Mouse (Mus musculus): ENCODE results near the gene Chp2.
"Not testable (repeated sequence)": the region's sequence is repeated elsewhere in the genome, so short reads cannot be mapped to it uniquely, and the experiment has no call there.

Gene Chp2

DNA sequence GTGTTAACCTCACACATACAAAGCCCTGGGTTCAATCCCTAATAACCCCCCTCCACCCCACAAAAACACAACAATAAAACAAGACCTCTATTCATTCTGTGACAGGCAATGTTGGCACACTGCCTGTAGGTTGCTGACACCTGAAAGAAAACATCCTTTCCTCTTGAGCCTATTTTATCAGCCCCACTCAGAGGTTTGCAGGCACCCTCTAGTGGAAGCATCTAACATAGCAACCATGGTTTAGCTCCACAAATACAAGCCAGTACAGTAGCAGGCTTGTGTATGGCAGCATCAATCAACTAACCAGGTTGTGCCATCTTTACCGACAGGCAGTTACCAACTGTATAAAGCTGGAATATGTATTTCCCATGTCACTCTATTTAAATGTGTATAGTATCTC lies 23.0 kb downstream of the Chp2 start:
- peak; percentile 48 for DNase-seq (ENCODE audit: low read depth, low spot score)

DNA sequence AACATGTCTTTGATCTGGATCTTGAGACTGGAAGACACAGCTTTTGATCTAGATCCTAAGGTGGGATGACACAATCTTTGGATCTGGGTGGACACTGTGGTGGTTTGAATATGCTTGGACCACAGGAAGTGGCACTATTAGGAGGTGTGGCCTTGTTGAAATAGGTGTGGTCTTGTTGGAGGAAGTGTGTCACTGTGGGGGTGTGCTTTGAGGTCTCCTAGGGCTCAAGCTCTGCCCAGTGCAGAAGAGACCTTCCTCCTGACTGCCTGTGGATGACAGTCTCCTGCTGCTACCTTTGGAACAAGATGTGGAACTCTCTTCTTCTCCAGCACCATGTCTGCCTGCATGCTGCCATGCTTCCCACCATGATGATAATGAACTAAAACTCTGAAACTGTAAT lies 23.4 kb downstream of the Chp2 start:
- DNase-seq (ENCODE audit: low read depth, low spot score): not testable (repeated sequence)

DNA sequence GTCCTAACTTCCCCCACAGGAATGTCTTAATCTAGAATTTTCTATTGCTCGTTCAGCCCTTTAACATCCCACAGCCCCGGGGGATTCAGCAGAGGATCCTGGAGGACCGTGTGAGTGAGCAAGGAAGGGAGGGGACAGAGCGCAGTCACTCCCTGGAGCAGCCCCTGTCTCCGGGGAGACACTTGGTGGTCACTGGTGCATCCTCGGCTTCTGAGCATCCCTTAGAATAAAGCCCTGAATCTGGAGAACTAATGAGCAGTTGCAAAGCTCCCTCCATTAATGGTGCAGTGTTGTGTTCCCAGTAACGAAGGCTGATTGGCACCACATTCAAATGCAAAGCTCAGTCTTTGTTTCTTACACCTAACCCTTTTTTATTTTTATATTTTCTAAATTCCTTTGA lies 24.9 kb downstream of the Chp2 start:
- no peak for DNase-seq (ENCODE audit: low read depth, low spot score)

DNA sequence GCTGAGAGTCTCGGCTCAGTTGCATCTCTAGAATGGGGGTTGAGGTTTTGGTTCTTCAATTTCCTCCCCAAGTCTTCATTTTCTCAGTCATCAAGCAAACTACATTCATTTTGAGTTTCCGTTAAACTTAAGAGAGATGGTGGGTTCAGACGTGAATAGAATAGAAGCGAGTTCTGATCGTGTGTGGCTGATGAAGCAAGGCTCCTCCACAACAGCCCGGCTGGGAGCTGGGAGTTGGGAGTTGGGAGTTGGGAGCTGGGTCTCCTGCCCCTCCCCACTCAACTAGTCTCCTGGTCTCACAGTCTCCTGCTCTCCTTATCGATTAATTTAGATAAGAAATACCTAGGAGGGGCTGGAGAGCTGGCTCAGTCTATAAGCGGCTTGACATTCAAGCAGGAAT lies 25.3 kb downstream of the Chp2 start:
- no peak for DNase-seq (ENCODE audit: low read depth, low spot score)

DNA sequence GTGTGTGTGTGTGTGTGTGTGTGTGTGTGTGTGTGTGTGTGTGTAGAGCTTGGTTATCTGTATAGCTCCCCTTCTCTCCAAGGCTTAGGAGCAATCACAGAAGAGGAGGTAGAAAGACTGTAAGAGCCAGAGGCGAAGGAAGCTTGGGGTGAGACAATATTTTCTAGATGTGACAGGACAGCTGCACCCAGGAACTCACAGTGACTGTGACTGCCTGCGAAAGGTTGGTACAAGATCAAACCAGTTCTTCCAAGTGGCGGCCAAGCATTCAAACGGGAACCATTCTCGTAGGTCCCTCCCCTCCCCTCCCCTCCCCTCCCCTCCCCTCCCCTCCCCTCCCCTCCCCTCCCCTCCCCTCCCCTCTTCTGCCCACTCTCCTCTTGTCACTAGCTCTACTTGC lies 26.7 kb downstream of the Chp2 start:
- no peak for DNase-seq (ENCODE audit: low read depth, low spot score)

DNA sequence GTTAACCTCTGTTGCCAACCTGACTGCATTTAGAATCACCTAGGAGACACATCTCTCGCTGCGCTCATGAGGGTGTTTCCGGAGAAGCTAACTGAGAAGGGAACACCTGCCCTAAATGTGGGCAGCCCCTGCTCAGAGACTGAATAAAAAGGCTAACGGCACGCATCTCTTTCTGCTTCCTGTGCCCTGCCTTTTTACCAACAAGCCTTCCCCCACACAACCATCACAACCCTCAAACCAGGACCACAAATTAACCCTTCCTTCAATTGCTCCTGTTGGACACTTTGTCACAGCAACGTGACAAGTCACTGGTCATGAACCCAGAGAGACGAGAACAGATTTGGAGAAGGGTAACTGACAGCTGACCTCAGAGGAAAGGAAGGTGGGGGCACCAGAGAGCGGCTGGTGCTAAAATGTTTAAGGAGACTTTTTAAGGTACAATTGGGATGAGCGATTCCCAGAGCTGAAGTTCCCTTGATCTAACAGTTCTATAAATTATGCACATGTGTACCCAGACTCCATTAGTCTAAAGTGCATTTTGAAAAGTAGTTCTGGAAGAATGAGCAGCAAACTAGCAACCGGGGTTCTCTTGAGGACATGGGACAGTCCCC lies 28.1 kb downstream of the Chp2 start:
- no peak for DNase-seq (ENCODE audit: low read depth, low spot score)

DNA sequence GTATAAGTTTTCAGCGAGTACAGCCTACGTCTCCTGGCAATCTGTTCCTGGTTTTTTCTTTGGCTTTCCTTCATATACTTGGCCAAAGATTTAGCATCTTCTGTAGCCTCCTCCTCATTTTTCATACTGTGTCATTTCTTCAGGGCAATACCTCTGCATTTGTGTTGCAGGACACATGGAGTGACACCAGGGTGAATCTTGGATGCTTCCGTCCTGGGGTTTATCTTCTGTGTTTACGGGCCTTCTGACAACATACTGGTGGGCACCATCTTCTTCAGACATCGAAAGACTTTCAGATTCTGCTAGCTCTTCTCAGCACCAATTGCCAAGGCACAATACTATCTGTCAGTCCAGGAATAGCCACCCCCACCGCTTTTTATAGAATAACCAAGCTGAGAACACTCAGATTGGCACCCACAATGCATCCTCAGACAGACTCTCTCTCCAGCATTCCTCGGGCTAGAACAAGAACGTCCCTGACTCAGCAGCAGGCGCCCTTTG lies 30.1 kb downstream of the Chp2 start:
- no peak for DNase-seq (ENCODE audit: low read depth, low spot score)

DNA sequence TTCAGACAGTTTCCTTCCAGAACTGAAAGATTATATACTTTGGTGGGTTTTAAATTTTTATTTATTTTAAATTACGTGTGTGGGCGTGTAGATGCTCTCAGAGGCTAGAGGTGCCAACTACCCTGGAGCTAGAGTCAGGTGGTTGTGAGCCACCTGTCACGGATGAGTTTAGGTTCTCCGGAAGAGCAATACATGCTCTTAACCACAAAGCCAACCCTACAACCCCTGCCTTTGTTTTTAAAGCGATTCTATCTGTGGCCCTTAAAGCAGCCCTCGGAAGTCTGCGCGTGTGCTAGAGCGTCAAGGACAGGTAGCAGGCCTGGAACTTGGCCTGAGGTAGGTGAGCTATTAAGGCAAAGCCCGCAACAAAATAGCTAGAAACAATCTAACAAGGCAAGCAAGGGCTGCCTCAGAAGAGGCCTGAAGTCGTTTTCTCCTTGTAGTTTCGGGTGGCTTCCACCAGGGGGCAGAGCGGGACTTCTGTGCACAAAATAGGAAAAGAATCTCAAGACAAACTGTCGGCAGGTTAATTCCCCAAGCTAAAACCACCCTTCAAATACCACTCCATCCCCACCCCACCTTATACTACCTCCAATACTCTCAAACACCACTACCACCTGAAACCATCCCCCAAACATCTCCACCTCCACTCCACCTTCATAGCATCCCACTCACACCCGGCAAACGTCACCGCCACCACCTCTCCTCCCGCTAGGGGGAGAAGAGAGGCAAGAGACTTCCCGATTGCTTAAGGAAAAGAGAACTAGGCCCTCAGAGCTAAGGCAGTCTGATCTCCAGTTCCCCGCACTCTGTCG lies 32.1 kb downstream of the Chp2 start:
- peak; percentile 64 for DNase-seq (ENCODE audit: low read depth, low spot score)

DNA sequence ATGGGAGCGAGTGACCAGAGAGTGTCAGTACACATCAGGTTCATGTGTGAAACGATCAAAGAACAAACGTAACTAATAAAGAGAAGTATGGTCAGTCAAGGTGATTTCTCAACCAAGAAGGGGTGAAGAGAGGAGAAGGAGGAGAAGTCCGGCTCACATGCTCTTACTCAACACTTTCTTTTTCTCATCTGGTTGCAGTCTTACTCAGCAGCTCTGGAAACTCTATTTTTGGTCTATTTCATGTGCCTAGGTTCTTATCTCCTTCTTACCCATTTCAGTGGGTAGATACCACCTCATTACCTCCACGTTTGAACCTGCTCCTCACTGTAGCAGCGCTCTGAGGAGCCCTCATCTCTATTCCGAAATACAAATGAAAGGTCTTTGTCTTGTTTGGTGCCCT lies 37.4 kb downstream of the Chp2 start:
- DNase-seq (ENCODE audit: low read depth, low spot score): no peak

DNA sequence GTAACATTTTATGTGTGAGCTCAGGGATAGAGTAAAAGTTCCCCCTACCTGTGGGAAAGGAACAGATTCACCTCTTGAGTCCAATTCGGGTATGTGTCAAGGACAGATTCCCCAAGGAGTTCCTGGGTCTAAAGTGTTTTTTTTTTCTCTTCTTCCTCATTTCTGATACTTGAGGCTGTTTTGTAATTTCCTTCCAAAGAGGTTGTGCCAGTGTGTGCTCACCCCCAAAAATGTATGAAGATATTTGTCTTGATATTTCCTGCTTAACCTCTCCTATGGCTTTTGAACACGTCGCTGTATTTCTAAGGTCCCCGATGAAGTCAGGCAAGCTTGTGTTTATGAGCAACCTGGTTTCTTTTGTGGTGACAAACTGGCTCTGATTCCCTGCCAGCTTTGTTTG lies 39.2 kb downstream of the Chp2 start:
- no peak for DNase-seq (ENCODE audit: low read depth, low spot score)

DNA sequence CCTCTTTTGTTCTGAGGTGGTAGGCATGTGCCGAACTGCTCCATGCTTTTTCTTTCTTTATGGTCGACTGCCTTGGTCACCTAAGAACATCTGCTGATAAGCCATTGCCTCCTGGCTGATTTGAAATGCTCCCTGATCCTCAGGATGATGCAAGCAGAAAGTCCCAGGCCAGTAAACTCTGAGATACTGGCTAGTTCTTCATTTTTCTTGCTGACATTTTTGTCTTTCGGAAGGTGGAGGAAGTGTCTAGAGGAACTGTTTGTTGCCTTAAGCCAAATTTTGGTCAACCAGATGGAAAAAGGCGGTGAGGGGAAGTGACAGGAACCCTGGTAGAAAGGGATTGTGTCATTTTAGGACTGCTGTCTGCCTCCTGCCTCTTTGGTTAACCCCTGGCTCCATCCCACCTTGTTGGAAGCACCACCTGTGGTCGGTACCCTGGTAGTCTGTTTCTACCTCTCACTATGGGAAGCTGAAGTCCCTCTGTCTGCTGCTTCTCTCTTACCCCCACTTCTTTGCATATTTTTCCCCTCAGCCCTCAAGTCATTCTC lies 40.8 kb downstream of the Chp2 start:
- DNase-seq (ENCODE audit: low read depth, low spot score): no peak

DNA sequence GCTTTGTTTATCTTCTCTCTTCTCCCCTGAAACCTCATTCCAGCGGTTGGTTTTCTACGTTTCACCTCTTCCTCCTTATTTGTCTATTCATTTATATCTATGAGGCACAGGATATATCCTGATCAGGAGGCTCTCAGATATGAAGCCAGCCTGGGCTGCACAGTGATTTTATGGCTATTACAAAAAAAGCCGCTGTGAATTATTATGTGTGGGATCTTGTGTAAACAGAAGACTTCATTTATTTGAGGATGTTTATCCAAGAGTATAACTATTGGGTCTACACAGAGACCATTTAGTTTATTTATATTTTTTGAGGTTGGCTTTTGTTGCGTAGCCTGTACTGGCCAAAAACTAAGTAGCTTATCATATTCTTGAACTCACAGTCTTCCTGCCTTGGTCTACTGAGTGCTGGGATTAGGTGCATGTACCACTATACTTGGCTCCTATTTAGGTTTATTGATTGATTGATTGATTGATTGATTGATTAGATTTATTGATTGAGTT lies 49.7 kb downstream of the Chp2 start:
- DNase-seq (ENCODE audit: low read depth, low spot score): no peak

DNA sequence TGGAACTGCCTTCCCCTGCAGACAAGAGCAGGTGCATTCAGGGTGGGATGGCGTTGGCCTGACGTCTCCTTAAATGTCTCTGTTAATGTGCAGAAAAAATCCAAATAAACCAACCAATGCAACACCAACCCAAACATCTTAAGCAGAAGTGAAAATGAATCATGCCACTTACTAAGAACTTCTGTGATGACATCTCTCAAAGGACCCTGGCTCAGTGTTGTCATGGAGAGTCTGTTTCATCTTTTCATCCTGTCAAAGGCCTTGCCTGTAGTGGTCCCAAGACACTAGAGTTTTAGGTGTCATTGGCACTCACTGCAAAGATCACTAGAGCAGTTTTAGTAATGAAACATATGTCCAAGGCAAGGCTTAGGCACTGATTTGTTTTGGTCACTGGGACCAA lies 53.0 kb downstream of the Chp2 start:
- no peak for DNase-seq (ENCODE audit: low read depth, low spot score)
